Mouse (Mus musculus): ENCODE results near the gene Bin2. TPM values are rescaled to one million over a fixed set of nuclear protein-coding genes. Genes with fewer than 3 reads are reported as not detected.

Gene Bin2
- total and polyA plus RNA-seq, 3 experiments: 51.4 to 89.9 (median 64.8) TPM

DNA sequence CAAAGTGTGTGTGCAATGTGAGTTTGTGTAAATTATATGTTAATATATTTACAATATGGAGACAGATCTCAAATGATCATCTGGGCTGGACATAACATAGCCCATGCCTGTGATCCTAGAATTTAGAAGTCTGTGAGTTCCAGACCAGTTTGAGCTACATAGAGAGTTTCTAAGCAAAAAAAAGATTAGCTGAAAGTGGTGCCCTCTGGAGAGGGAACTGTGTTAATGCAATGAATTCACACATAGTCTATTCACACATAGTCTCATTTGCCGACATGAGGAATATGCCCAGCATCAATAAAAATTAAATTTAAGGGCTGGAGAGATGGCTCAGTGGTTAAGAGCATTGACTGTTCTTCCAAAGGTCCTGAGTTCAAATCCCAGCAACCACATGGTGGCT is 7.2 kb upstream of the Bin2 start:
- H3K79me2 ChIP-seq (replicated peaks; ENCODE audit: control insufficient read depth, extremely low read depth, insufficient read depth, poor library complexity, severe bottlenecking): no peaks in the 10 kb centered on the region
- H3K27me3 ChIP-seq (replicated peaks): no peaks in the 10 kb centered on the region
- dilution Hi-C loops (cut with MboI; ENCODE audit: extremely low pct_ligation_motif_present, extremely low pct_unique_long_range_greater_than_20kb, low sequenced_read_pairs) (no loop called here), in situ Hi-C loops (cut with MboI; ENCODE audit: low pct_ligation_motif_present, low pct_unique_long_range_greater_than_20kb, low sequenced_read_pairs) (loop anchor here (10.0 kb wide), 1 partner anchor 142 kb away; no protein-coding TSS in a partner anchor)
- no peak overlapping the region for H3K4me3 ChIP-seq (replicated peaks in 1 of 3; ENCODE audit: low read depth in 2 of 3, low read length in 2 of 3, poor library complexity in 1 of 3)
- TF ChIP-seq JUND (conservative IDR thresholded peaks at IDR 0.05; ENCODE audit: low read depth, low read length): no peak
- TF ChIP-seq ZMIZ1 (IDR thresholded peaks at IDR 0.05; ENCODE audit: low read depth, low read length): no peak
- TF ChIP-seq ZNF384 (IDR thresholded peaks at IDR 0.05; ENCODE audit: low read depth, low read length): peak; percentile 62
- TF ChIP-seq TBP (conservative IDR thresholded peaks at IDR 0.05; ENCODE audit: low read depth, low read length): no peak
- no peak for TF ChIP-seq ETS1 (conservative IDR thresholded peaks at IDR 0.05; ENCODE audit: low read depth, low read length)
- TF ChIP-seq USF2 (conservative IDR thresholded peaks at IDR 0.05; ENCODE audit: low read depth, low read length): no peak
- TF ChIP-seq SMC3 (IDR thresholded peaks at IDR 0.05; ENCODE audit: low read depth, low read length): peak; percentile 55
- TF ChIP-seq BHLHE40 (IDR thresholded peaks at IDR 0.05; ENCODE audit: low read depth, low read length): no peak
- no peak for TF ChIP-seq POLR2AphosphoS2 (IDR thresholded peaks at IDR 0.05; ENCODE audit: low read depth, low read length)
- no peak for TF ChIP-seq MEF2A (IDR thresholded peaks at IDR 0.05; ENCODE audit: borderline replicate concordance, low read depth, low read length)
- peak; percentile 48 for TF ChIP-seq RAD21 (IDR thresholded peaks at IDR 0.05; ENCODE audit: low read depth, low read length)
- peak; percentile 6 to 65; a peak in 2 of 4 replicates for TF ChIP-seq CTCF (conservative IDR thresholded peaks at IDR 0.05 in 1 of 2, IDR thresholded peaks at IDR 0.05 in 1 of 2; ENCODE audit: low read depth in 2 of 2, low read length in 2 of 2)
- no peak overlapping the region for H3K27ac ChIP-seq (ENCODE audit: insufficient read depth, low read depth)
- DNase-seq (ENCODE audit: extremely low read depth): no peak
- no peaks in the 10 kb centered on the region for H3K9me3 ChIP-seq (replicated peaks; ENCODE audit: low read length)
- no peaks in the 10 kb centered on the region for H3K36me3 ChIP-seq (replicated peaks in 1 of 2; ENCODE audit: control insufficient read depth in 1 of 2, insufficient read depth in 1 of 2, low read length in 1 of 2)
- H3K4me2 ChIP-seq (ENCODE audit: insufficient read depth, low read depth, poor library complexity, severe bottlenecking): no peak overlapping the region
- peaks cover 8 to 42% of the 10 kb centered on the region in 2 experiments for H3K4me1 ChIP-seq (ENCODE audit: control insufficient read depth in 1 of 2, insufficient read depth in 2 of 2)
- no peak overlapping the region for H3K9ac ChIP-seq (ENCODE audit: insufficient read depth, low read depth)

DNA sequence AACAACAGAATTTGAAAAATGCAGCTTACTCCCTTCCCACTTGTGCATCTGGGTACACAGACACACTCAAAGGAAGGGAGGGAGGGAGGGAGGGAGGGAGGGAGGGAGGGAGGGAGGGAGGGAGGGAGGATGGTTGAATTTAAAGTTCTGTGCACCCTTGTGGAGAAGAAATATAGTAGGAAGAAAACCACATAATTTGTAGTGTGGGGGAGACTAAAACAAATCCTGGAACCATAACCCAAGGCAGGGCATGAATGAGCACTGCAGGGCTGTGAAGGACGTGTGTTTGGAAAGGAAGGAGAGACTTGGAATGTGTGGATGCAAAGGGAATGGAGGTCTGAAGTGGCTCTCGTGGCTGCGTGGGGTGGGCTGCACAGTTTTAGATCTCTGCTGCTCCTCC is 6.1 kb upstream of the Bin2 start:
- no peak for TF ChIP-seq NELFE (IDR thresholded peaks at IDR 0.05; ENCODE audit: low read depth, low read length)
- TF ChIP-seq MAFK (IDR thresholded peaks at IDR 0.05; ENCODE audit: insufficient replicate concordance, low read length): no peak
- no peak for TF ChIP-seq RAD21 (IDR thresholded peaks at IDR 0.05; ENCODE audit: low read depth, low read length)
- Histone ChIP-seq H3K4me2 (ENCODE audit: insufficient read depth, low read depth, poor library complexity, severe bottlenecking) (no peak overlapping the region), H3K36me3 (replicated peaks in 1 of 2; ENCODE audit: control insufficient read depth in 1 of 2, insufficient read depth in 1 of 2, low read length in 1 of 2) (no peaks in the 10 kb centered on the region), H3K4me1 (ENCODE audit: control insufficient read depth in 1 of 2, insufficient read depth in 2 of 2) (peaks cover 9 to 49% of the 10 kb centered on the region in 2 experiments), H3K79me2 (replicated peaks; ENCODE audit: control insufficient read depth, extremely low read depth, insufficient read depth, poor library complexity, severe bottlenecking) (no peaks in the 10 kb centered on the region), H3K9ac (ENCODE audit: insufficient read depth, low read depth) (no peak overlapping the region), H3K4me3 (replicated peaks in 1 of 3; ENCODE audit: low read depth in 2 of 3, low read length in 2 of 3, poor library complexity in 1 of 3) (no peak overlapping the region), H3K9me3 (replicated peaks; ENCODE audit: low read length) (no peaks in the 10 kb centered on the region), H3K27ac (ENCODE audit: insufficient read depth, low read depth) (no peak overlapping the region), H3K27me3 (replicated peaks) (no peaks in the 10 kb centered on the region)
- DNase-seq (ENCODE audit: extremely low read depth): no peak
- dilution Hi-C loops (cut with MboI; ENCODE audit: extremely low pct_ligation_motif_present, extremely low pct_unique_long_range_greater_than_20kb, low sequenced_read_pairs) (no loop called here), in situ Hi-C loops (cut with MboI; ENCODE audit: low pct_ligation_motif_present, low pct_unique_long_range_greater_than_20kb, low sequenced_read_pairs) (loop anchor here (10.0 kb wide), 1 partner anchor 141 kb away; no protein-coding TSS in a partner anchor)

DNA sequence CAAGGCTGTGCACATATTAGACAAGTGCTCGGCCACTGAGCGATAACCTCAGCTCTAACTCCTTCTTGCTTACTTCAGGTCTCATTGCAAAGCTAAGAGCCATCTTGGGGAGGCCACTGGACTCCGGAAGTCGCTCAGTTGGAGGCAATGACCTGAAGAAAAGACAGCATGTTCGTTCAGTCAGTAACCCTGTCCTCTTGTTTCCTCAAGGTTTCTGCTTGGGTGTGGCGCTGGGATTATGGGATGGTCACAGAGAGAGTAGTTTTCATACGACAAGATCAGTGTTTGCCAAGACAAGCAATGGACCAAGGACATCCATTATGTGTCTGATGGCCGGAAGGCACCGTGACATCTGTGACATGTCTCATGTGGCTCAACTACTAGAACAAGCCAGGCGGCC is 5.2 kb upstream of the Bin2 start:
- DNase-seq (ENCODE audit: extremely low read depth): no peak
- dilution Hi-C loops (cut with MboI; ENCODE audit: extremely low pct_ligation_motif_present, extremely low pct_unique_long_range_greater_than_20kb, low sequenced_read_pairs): no loop called here
- peak overlapping the region; percentile 75 for H3K27ac ChIP-seq (ENCODE audit: insufficient read depth, low read depth)
- H3K9ac ChIP-seq (ENCODE audit: insufficient read depth, low read depth): no peak overlapping the region
- H3K4me2 ChIP-seq (ENCODE audit: insufficient read depth, low read depth, poor library complexity, severe bottlenecking): no peak overlapping the region
- peaks cover 11 to 56% of the 10 kb centered on the region in 2 experiments for H3K4me1 ChIP-seq (ENCODE audit: control insufficient read depth in 1 of 2, insufficient read depth in 2 of 2)
- no peaks in the 10 kb centered on the region for H3K27me3 ChIP-seq (replicated peaks)
- H3K4me3 ChIP-seq (replicated peaks in 1 of 3; ENCODE audit: low read depth in 2 of 3, low read length in 2 of 3, poor library complexity in 1 of 3): no peak overlapping the region
- in situ Hi-C loops (cut with MboI; ENCODE audit: low pct_ligation_motif_present, low pct_unique_long_range_greater_than_20kb, low sequenced_read_pairs): loop anchor here (10.0 kb wide), 1 partner anchor 140 kb away; no protein-coding TSS in a partner anchor
- no peaks in the 10 kb centered on the region for H3K79me2 ChIP-seq (replicated peaks; ENCODE audit: control insufficient read depth, extremely low read depth, insufficient read depth, poor library complexity, severe bottlenecking)
- no peaks in the 10 kb centered on the region for H3K9me3 ChIP-seq (replicated peaks; ENCODE audit: low read length)
- H3K36me3 ChIP-seq (replicated peaks in 1 of 2; ENCODE audit: control insufficient read depth in 1 of 2, insufficient read depth in 1 of 2, low read length in 1 of 2): no peaks in the 10 kb centered on the region
- TF ChIP-seq MYC (IDR thresholded peaks at IDR 0.05; ENCODE audit: low read depth, low read length) (no peak), EP300 (IDR thresholded peaks at IDR 0.05; ENCODE audit: low read length) (no peak), TCF12 (IDR thresholded peaks at IDR 0.05; ENCODE audit: low read depth, low read length) (no peak), RCOR1 (conservative IDR thresholded peaks at IDR 0.05; ENCODE audit: low read depth, low read length) (no peak), CHD1 (IDR thresholded peaks at IDR 0.05; ENCODE audit: low read depth, low read length) (no peak), ZNF384 (IDR thresholded peaks at IDR 0.05; ENCODE audit: low read depth, low read length) (no peak), GABPA (IDR thresholded peaks at IDR 0.05; ENCODE audit: insufficient replicate concordance, low read depth, low read length) (no peak), PAX5 (IDR thresholded peaks at IDR 0.05; ENCODE audit: low read length) (no peak), SIN3A (IDR thresholded peaks at IDR 0.05; ENCODE audit: low read length) (no peak), ZKSCAN1 (IDR thresholded peaks at IDR 0.05; ENCODE audit: borderline replicate concordance, low read depth, low read length) (no peak), BHLHE40 (IDR thresholded peaks at IDR 0.05; ENCODE audit: low read depth, low read length) (no peak), MAZ (IDR thresholded peaks at IDR 0.05; ENCODE audit: low read depth, low read length) (no peak), ZC3H11A (IDR thresholded peaks at IDR 0.05; ENCODE audit: low read depth, low read length) (no peak), POLR2AphosphoS2 (IDR thresholded peaks at IDR 0.05; ENCODE audit: low read depth, low read length) (no peak), KAT2A (IDR thresholded peaks at IDR 0.05; ENCODE audit: insufficient replicate concordance, low read length) (no peak), ETS1 (conservative IDR thresholded peaks at IDR 0.05; ENCODE audit: low read depth, low read length) (no peak)

Measured in CH12.LX (cell line).